Mouse (Mus musculus): ENCODE measurements around the gene Celf5.

GRCm38 (mm10) chr10:81492606-81493240 lies 10.2 kb upstream of the Celf5 start:
- TF ChIP-seq POLR2A (IDR thresholded peaks at IDR 0.05; ENCODE audit: low read depth, low read length) (no peak), CTCF (conservative IDR thresholded peaks at IDR 0.05; ENCODE audit: insufficient read depth, insufficient read length, low read depth, low read length) (no peak)
